Mouse (Mus musculus): ENCODE data around the gene Pcsk4.

- TF ChIP-seq CTCF (IDR thresholded peaks at IDR 0.05) (no peak), POLR2A (IDR thresholded peaks at IDR 0.05; ENCODE audit: insufficient read depth, low read depth, low read length) (no peak), EP300 (IDR thresholded peaks at IDR 0.05; ENCODE audit: insufficient read depth, low read depth, low read length) (no peak)
These were observed 14.8 kb downstream of the Pcsk4 start for GRCm38 (mm10) chr10:80314494-80315001.
